Mouse (Mus musculus): ENCODE results near the gene Vmn2r79.

DNA sequence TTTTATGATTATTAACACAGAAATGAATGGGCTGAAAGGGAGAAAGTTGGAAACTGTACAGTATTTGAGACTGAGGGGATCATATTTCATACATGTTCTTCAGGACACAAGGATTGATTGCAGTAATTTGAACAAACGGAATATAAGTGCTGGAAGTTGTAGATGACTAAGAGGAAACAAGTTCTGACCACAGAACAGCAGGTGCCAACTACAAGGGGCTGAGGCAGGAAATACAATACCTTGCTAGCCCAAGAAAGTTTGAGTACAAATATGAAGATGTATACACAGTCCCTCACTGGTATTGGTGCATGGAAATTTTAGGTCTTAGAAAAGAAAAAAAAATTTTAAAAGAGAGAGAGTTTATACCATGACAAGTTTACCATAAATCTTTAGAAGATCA is 1.2 kb upstream of the Vmn2r79 start:
- no peak for TF ChIP-seq POLR2A (IDR thresholded peaks at IDR 0.05; ENCODE audit: borderline replicate concordance, control insufficient read depth, low read depth, low read length)
- TF ChIP-seq CTCF (IDR thresholded peaks at IDR 0.05; ENCODE audit: control insufficient read depth, insufficient read depth, low read length), result no peak

Measured in bone marrow, adult 2 months (tissue).